Mouse (Mus musculus) adrenal gland, postnatal 25 days (tissue): Measurements from ENCODE around the gene Cdhr2. TPM values are rescaled to one million over a fixed set of nuclear protein-coding genes. Genes with fewer than 3 reads are reported as not detected.

Source experiments
- total RNA-seq: library from RNA; stranded (reverse); gene quantifications from 2 replicates; pipeline ENCODE4 v1.2.3, GENCODE M21; 2021

Cdhr2 gene
- total RNA-seq, 1 experiment from 2014 or later: not detected

Other genes starting within 250 kb of the Cdhr2 start
- gene Thoc3, start 232.6 kb upstream of the Cdhr2 start, total RNA-seq: 39.3 and 52.9 TPM in 2 replicates
- gene Simc1, start 197.7 kb upstream of the Cdhr2 start, total RNA-seq: 12.8 and 19.2 TPM in 2 replicates
- 157 and 177 TPM in 2 replicates for gene 4833439L19Rik, start 136.0 kb upstream of the Cdhr2 start, total RNA-seq
- gene Arl10, start 126.4 kb upstream of the Cdhr2 start, total RNA-seq: 51.6 and 65.6 TPM in 2 replicates
- gene Nop16, start 111.4 kb upstream of the Cdhr2 start, total RNA-seq: 56.7 and 72.4 TPM in 2 replicates
- 230 and 245 TPM in 2 replicates for gene Higd2a, start 111.3 kb upstream of the Cdhr2 start, total RNA-seq
- gene Cltb, start 90.1 kb upstream of the Cdhr2 start, total RNA-seq: 61.8 and 82.6 TPM in 2 replicates
- 67.6 and 84.9 TPM in 2 replicates for gene Faf2, start 79.7 kb upstream of the Cdhr2 start, total RNA-seq
- gene Rnf44, start 7.6 kb upstream of the Cdhr2 start, total RNA-seq: 109 and 134 TPM in 2 replicates
- gene Gprin1, start 48.4 kb downstream of the Cdhr2 start, total RNA-seq: 3.9 and 4.1 TPM in 2 replicates
- 0.91 and 1.6 TPM in 2 replicates for gene Sncb, start 65.1 kb downstream of the Cdhr2 start, total RNA-seq
- gene Eif4e1b, start 82.5 kb downstream of the Cdhr2 start, total RNA-seq: not detected in 2 replicates
- 30.1 and 39.5 TPM in 2 replicates for gene Tspan17, start 87.9 kb downstream of the Cdhr2 start, total RNA-seq
- 6.6 and 9.0 TPM in 2 replicates for gene Unc5a, start 247.9 kb downstream of the Cdhr2 start, total RNA-seq